Mouse (Mus musculus) gastrocnemius, adult 8-10 months (tissue): ENCODE measurements at regions not wholly inside any gene's neighbourhood (a gene's known extent, or its start where the extent isn't known, plus 50 kb on each side); places are given as distances from the start of the nearest gene placed in this dataset.

Experiments
- DNase-seq, 2 experiments: peaks; one replicate each; pipeline ENCODE4 v3.0.0; 2022; ENCODE audit warnings: low spot score in 2 of 2

- DNase-seq, result no peak
Measured at GRCm38 (mm10) chr13:46123446-46123845, 150.1 kb upstream of the Stmnd1 start.

GRCm38 (mm10) chr13:46116576-46116975 lies 151.8 kb upstream of the Atxn1 start:
- DNase-seq, result no peak

GRCm38 (mm10) chr13:46104971-46105370 lies 140.2 kb upstream of the Atxn1 start:
- no peak for DNase-seq

GRCm38 (mm10) chr13:46098621-46099020 lies 133.8 kb upstream of the Atxn1 start:
- DNase-seq, result no peak

DNA sequence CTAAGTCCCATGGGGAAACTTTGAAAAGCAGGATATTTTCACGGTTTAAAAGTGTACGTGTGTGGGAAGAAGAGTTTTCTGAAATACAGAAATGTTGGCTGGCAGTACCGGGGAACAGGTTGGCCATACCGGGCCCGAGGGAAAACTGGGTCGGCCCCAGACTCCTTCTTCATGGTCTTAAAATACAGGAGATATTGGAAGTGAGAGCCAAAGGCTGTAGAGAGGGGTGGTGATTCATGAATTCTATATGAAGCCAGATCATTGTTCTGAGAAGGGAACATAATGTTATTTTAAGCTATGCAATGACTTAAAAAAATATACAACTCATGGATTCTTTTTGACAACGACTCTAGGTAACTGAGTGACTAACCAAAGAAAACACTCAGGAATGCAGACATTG lies 133.3 kb upstream of the Atxn1 start:
- no peak for DNase-seq

DNA sequence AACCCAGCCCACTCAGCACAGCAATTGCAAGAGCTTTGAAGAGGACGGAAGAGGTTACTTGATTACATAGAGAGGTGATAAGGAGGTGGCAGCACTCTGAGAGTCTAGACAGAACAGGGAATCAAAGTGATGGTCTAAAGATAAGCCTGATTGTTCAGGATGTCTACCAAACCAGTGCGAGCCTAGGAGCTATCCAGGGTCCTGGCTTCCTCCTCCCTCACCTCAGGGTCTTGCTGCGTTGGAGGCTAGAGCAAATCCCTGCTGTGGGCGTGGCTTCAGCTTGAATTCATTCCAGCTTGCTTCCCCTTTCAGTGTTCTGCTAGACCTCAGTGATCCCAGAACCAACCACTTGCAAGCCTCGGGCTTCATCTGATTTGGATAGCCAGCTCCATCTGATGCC lies 132.2 kb upstream of the Atxn1 start:
- DNase-seq, result no peak

- no peak for DNase-seq
Measured at GRCm38 (mm10) chr13:46096416-46096815, 131.6 kb upstream of the Atxn1 start.

DNA sequence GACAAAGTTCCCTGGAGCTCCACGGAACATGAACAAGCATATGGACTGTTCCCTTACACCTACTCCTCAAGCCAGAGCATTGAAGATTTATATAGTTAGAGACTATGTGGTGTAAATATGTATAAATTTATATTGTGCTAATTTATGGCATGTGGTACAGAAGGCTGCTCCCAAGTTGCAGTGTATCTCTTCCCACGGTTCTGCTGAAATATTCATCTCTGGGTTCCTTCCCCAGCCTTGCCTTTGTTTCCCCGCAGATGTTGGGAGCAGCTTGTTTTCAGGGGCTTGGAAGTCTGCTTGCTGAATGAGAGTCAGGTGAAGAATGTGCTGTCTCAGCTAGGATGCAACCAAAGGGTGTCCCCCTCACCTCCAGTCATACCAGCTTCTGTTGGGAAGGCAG lies 128.0 kb upstream of the Atxn1 start:
- no peak for DNase-seq

DNA sequence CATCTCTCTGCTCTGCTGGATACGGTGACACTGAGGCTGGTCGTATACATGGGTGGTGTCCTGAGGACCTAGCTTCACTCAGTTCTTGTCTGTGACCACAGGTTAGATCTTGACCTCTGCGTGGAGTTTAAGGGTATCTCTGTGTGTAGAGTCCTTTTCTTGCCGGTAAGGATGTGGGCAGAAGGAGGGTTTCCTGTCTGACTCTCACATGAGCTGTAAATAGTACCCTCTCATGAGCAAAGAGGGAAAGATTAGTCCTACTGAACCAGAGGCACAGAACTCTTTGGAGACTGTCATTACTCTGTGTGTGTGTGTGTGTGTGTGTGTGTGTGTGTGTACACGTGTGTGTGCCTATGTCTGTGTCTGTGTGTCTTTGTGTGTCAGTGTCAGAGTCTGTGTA lies 126.3 kb upstream of the Atxn1 start:
- DNase-seq, result no peak

GRCm38 (mm10) chr13:46088237-46088636 lies 123.4 kb upstream of the Atxn1 start:
- no peak for DNase-seq

DNA sequence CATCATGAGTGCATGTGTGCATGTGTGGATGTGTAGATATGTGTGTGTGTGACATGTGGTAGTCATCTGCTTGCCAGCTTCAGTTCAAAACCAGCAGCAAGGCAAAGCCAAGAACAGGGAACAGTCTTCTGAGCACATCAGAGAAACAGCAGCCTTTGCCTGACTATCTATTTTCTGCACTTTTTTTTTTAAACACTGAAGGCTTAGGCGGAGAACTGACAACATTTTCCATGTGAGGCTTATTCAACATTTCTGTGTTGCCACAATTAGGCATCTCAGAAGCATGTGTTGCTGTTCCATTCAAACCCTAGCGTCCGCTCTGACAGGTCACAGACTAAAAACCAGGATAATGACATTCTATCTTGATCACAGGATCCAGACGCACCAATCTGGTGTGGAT lies 122.9 kb upstream of the Atxn1 start:
- no peak for DNase-seq

- DNase-seq, result no peak
Measured at GRCm38 (mm10) chr13:46076879-46077278, 112.1 kb upstream of the Atxn1 start.

GRCm38 (mm10) chr13:46071670-46072069 lies 106.9 kb upstream of the Atxn1 start:
- DNase-seq, result no peak

DNA sequence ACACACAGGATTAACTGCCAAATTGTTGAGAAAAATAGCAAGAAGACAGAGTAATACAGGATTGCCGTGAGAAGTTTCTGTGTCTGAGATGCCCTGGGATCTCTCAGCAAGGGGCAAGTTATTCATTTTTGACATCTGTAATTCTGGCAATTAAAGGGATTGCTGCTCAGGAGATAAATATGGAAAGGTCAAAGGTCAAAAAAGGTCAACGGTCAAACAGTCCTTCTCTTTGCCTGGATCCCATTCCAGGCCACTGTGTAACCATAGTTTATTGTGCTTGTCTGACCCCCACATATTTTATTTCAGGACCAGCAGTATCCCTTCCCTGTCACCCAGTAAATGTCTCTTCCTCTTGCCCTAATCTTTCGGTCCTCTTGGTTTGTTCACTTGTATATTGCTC lies 104.8 kb upstream of the Atxn1 start:
- no peak for DNase-seq

GRCm38 (mm10) chr13:46062758-46063157 lies 98.0 kb upstream of the Atxn1 start:
- no peak for DNase-seq

- no peak for DNase-seq
Measured at GRCm38 (mm10) chr13:46059870-46060269, 95.1 kb upstream of the Atxn1 start.

- no peak for DNase-seq
Measured at GRCm38 (mm10) chr13:46058862-46059261, 94.1 kb upstream of the Atxn1 start.

DNA sequence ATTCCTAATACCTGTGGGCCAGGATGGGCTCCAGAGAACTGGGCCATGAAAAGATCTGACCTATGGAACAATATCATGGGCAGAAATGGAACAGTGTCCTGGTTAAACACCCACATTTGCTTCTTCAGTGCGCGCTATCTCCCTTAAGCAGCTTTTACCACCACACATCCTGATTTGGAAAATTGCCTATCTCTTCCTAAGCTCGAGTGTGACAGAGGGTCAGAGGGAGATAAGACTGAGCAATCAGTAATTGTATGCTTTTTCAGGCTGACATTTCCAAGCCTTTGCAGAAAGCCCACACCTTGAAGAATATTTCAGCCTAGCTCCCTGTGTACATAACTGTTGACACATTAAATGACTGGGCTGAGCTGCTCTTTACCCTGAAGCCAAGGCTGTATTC lies 93.5 kb upstream of the Atxn1 start:
- no peak for DNase-seq

DNA sequence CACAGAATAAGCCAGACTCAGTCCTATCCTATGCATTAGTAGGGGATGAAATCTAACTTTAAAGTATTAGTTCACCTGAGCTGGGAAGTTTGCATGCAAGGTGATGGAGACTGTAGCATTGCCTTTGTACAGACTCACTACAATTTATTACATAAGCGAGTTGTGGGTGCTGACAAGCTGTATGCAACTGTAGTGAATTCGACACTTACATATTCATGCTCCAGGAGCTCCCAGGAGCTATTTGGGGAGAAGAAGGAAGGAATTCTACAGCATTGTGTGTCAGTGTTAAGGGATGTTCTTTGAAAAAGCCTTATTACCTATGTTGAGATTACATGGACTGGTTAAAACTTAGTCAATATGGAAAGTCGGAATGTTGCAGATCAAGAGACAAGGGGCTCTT lies 90.6 kb upstream of the Atxn1 start:
- DNase-seq, result no peak

- DNase-seq, result no peak
Measured at GRCm38 (mm10) chr13:46043568-46043967, 78.8 kb upstream of the Atxn1 start.

DNA sequence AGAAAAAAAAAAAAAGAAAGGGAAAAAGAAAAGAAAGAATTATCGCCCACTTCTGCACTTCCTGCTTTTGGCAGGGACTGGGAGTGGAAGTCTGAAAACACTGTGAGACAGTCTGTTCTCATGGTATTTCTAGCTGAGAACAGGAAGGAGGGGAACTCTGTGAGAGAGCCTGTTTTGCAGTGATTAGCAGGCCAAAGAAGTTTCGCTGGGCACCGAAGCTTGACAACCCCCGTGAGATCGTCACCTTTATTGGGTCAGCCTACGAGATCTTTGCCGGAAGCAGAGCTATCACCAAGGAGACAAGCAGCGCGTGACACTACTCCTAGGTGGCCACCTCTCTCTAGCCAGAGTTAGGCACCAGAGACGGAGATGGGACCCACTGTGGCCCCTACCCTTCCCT lies 78.2 kb upstream of the Atxn1 start:
- no peak for DNase-seq

DNA sequence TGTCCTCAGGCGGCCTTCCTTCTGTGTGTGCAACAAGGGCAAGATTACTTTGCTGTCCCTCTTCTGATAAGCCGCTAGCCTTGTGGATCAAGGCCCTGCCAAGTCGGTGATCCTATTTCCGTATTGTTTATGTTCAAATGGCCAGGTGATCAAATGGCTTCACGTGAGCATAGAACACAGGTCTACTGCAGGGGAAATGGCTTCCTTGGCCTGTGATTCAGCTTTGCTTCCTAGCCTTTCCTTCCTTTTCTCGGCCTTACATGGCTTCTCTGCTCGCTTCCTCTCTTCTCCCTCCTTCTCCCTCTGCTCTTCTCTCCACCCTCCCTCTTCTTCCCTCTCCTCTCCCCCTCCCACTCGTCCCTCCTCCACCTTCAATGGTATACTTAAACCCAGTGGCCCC lies 77.4 kb upstream of the Atxn1 start:
- DNase-seq, result no peak

DNA sequence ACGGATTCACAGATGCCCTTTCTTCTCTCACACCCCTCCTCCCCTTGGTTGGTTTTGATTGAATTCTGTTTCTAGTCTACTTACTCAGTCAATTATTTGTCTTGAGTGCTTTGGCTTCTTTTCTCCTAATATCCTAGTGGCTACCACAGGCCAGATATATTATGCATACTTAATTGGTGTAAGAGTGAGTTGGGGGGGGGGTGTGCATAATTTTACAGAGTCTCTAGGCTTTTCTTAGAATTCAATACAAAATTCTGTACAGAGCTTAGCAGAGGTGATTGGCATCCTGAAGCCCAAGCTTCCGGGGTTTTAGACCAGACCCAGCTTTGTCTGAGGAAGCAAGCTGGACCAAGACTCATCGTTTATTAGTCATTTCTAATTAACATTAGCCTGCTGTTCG lies 76.7 kb upstream of the Atxn1 start:
- no peak for DNase-seq

- no peak for DNase-seq
Measured at GRCm38 (mm10) chr13:46040062-46040461, 75.3 kb upstream of the Atxn1 start.
